Mouse (Mus musculus): ENCODE measurements at regions not wholly inside any gene's neighbourhood (a gene's known extent, or its start where the extent isn't known, plus 50 kb on each side); places are given as distances from the start of the nearest gene placed in this dataset.

DNA sequence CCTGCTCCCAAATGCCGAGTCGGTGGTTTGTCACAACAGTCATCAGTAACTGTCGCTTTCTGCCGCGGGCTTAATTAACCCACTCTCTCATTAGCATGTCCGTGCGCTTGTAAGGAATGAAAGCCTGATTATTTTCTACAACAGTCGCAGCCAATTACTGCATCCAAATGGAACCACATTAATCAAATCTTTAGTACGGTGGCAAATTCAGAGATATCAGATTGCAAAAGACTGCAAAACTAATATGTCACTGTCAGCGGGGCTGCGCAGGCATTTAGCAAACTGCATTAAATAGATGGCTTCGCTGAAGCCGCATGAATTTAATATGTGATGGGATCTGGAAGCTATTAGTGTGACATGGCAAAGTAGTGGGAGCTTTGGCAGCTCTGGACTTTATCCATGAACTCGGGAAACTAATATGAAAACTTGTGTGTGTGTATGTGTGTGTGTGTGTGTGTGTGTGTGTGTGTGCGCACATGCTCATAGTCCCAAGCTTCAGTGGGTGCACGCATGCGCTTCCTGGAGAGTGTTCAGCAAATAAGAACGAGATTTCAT is 299.5 kb upstream of the Zfp703 start:
- Histone ChIP-seq H3K9me3 (no peaks in the 10 kb centered on the region), H3K27me3 (ENCODE audit: insufficient read depth, poor library complexity, severe bottlenecking) (peaks cover 4% of the 10 kb centered on the region; the same call in 1 of the 2 replicates), H3K4me1 (replicated peaks) (peaks cover 26% of the 10 kb centered on the region), H3K27ac (no peak overlapping the region), H3K36me3 (no peaks in the 10 kb centered on the region), H3K4me3 (no peak overlapping the region)
- no peak for DNase-seq (ENCODE audit: low spot score)
- 68% methylated on average over 18 of the region's 18 CpGs for WGBS

DNA sequence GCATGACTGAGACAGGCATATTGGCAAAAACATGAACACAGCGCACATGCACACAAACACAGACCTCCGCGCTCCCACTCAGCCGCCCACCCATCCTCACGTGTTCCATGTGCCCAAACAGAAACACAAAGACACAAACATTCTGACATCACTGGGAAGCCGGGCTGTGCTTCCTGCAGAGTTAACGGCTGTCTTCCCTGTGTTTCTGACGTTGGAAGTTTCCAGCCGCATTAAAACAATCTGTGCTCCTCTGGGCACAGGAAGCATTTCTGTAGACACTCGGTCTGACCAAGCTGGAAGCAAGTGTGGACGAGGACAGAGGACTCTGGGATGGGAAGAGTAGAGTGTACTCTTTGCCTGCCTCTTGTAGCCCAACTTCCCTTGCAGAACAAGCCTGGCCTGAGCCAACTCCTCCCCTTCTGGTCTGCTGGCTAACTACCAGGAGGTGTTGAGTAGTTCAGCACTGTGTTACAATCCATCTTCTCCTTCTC is 296.2 kb upstream of the Zfp703 start:
- peaks cover 9% of the 10 kb centered on the region; the same call in 1 of the 2 replicates for H3K4me1 ChIP-seq (replicated peaks)
- H3K36me3 ChIP-seq = no peaks in the 10 kb centered on the region
- H3K27me3 ChIP-seq (ENCODE audit: insufficient read depth, poor library complexity, severe bottlenecking) = peaks cover 9% of the 10 kb centered on the region
- no peak for DNase-seq (ENCODE audit: low spot score)
- H3K27ac ChIP-seq = no peak overlapping the region
- no peak overlapping the region for H3K4me3 ChIP-seq
- H3K9me3 ChIP-seq = no peaks in the 10 kb centered on the region
- 79% methylated on average over 11 of the region's 11 CpGs for WGBS

DNA sequence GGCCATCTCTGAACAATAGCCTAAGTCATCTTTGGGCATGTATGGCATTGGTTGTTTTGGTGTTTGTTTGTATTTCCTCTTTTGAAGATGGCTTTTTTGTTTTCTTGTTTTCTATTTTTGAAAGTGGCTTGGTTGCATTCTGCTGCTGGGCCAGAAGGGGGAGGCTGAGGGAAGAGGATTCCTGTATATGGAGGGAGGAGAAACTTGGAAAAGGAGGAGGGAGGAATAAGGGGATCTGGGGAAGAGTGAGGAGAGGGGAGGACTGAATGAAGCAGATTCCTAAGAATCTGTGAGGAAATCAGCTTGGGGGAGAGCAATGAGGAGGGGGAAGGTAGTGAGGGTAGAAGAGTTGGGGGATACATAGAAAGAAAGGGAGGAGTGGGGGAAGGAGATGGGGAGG is 290.0 kb upstream of the Zfp703 start:
- H3K4me1 ChIP-seq (replicated peaks) = peaks cover 15% of the 10 kb centered on the region; the same call in 1 of the 2 replicates
- H3K27me3 ChIP-seq (ENCODE audit: insufficient read depth, poor library complexity, severe bottlenecking) = peaks cover 15% of the 10 kb centered on the region
- H3K4me3 ChIP-seq = no peak overlapping the region
- DNase-seq (ENCODE audit: low spot score) = peak; percentile 41
- H3K9me3 ChIP-seq = no peaks in the 10 kb centered on the region
- no peaks in the 10 kb centered on the region for H3K36me3 ChIP-seq
- no peak overlapping the region for H3K27ac ChIP-seq

DNA sequence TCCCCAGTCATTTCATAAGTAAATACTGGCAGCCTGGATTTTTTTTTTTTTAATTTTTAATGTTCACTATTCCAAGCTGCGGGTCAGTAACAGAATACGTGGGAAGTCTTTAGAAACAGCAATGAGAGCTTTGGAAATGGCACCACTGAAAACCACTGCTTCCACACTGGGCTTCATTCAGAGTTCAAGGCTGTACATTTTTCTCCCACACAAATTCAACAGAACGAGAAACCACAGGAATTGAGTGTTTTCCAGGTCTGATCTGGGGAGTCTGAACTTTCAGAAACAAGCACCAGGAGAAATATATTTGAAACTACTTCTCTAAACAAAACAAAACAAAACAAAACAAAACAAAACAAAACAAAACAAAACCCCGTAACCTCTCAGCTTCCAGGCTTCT is 289.1 kb upstream of the Zfp703 start:
- Histone ChIP-seq H3K27ac (no peak overlapping the region), H3K36me3 (no peaks in the 10 kb centered on the region), H3K4me3 (no peak overlapping the region), H3K9me3 (no peaks in the 10 kb centered on the region), H3K4me1 (replicated peaks) (peaks cover 15% of the 10 kb centered on the region; the same call in 1 of the 2 replicates), H3K27me3 (ENCODE audit: insufficient read depth, poor library complexity, severe bottlenecking) (peaks cover 11% of the 10 kb centered on the region; the same call in 1 of the 2 replicates)
- no peak for DNase-seq (ENCODE audit: low spot score)
- WGBS = 75% methylated on average over 4 of the region's 4 CpGs

DNA sequence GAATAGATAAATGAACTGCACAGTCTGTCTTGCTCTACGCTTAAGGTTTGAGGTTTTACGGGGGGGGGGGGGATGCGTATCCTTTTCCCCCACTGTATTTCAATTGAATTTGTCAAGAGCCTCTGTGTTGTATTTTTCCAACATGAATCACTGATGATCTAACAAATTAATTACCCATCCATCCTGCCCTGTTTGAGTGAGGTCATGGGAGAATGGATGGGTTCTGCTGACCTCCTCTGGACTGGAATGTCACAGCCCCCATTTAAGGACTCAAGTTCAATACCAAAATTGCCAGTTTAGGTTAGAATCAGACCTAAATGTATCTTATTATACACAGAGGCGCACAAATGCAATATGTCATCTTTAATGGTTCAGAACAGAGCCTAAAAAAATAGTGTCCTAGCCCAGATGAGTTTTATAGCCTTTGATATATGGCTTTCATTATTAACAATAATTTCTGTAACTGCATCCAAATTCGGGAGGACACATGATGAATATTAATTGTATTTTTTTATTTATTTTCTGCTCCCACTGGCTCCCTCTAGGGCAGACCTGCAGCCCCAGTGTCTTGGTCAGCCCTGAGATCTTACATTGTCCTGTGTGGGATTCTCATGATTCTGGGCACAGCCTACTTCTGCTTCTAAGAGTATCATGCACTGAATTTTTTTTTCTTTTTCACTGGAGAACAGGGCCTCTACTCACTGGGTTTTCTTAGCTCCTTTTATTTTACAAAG is 288.2 kb upstream of the Zfp703 start:
- H3K4me1 ChIP-seq (replicated peaks) = peaks cover 15% of the 10 kb centered on the region; the same call in 1 of the 2 replicates
- WGBS = 83% methylated on average over 5 of the region's 5 CpGs
- H3K4me3 ChIP-seq = no peak overlapping the region
- no peak for DNase-seq (ENCODE audit: low spot score)
- H3K36me3 ChIP-seq = no peaks in the 10 kb centered on the region
- no peaks in the 10 kb centered on the region for H3K9me3 ChIP-seq
- peaks cover 9% of the 10 kb centered on the region; the same call in 1 of the 2 replicates for H3K27me3 ChIP-seq (ENCODE audit: insufficient read depth, poor library complexity, severe bottlenecking)
- H3K27ac ChIP-seq = no peak overlapping the region

DNA sequence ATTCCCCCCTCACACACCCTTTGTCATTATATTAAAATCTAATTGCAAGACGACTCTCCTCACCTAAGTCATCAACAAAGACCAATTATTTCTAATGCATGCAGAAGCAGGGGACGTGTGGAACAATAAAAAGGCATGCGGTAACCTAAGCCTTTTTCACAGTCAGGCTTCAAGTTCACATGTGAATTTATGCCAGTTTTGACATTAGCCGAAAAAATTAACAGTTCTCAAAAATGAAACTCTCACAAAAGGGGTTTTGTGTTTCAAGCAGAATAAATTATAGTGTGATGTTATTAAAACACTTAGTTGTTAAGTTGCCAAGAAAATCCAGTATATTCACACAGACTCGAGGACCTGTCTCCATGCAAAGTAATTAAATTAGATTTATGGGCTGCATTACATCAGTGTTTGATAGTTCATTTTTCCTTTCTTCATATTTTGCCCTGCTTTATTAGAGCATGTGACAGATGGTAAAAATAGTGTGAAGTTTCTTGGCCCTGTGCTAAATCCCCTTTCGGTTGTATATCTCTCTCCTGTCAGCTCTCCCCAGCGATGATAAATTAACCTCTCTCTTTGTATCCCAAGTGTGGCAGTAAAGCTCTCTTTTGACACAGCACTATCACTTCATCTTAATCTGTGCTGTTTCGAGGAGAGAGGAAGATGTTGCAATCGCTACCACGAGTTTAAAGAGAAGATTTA is 287.5 kb upstream of the Zfp703 start:
- Histone ChIP-seq H3K4me3 (no peak overlapping the region), H3K9me3 (no peaks in the 10 kb centered on the region), H3K4me1 (replicated peaks) (peaks cover 15% of the 10 kb centered on the region; the same call in 1 of the 2 replicates), H3K27me3 (ENCODE audit: insufficient read depth, poor library complexity, severe bottlenecking) (0 out of 2 replicates have a peak, but pooled peaks cover 7% of the 10 kb centered on the region), H3K36me3 (no peaks in the 10 kb centered on the region), H3K27ac (no peak overlapping the region)
- 68% methylated on average over 10 of the region's 10 CpGs for WGBS
- DNase-seq (ENCODE audit: low spot score) = no peak

DNA sequence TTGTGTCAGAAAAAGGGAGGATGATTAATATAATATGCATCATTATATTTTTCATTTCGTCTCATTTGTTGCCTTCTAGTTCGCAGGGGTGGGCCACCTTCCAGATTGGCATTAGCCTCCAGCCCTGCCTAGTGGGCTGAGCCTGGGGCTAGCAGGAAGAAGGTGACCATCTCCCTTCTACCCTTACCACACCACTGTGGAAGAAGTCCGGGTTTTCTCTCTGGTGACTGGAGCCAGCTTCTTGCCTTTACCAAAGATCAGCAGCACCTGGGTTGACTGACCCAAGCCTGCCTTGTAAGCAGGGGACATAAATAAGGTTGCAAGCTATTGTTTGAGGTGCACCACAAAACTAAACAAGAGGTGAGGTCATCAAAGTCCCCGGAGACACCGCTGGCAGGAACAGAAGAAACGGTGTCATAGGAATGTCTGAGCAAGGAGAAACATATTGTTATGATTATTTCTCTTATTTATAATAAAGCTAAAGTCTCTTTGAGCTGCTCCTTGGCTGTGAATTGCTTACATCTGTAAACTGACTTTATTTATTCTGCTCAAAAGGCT is 286.9 kb upstream of the Zfp703 start:
- 79% methylated on average over 6 of the region's 6 CpGs for WGBS
- no peaks in the 10 kb centered on the region for H3K36me3 ChIP-seq
- DNase-seq (ENCODE audit: low spot score) = no peak
- H3K4me3 ChIP-seq = no peak overlapping the region
- no peaks in the 10 kb centered on the region for H3K9me3 ChIP-seq
- H3K4me1 ChIP-seq (replicated peaks) = peaks cover 15% of the 10 kb centered on the region; the same call in 1 of the 2 replicates
- no peak overlapping the region for H3K27ac ChIP-seq
- H3K27me3 ChIP-seq (ENCODE audit: insufficient read depth, poor library complexity, severe bottlenecking) = 0 out of 2 replicates have a peak, but pooled peaks cover 7% of the 10 kb centered on the region

DNA sequence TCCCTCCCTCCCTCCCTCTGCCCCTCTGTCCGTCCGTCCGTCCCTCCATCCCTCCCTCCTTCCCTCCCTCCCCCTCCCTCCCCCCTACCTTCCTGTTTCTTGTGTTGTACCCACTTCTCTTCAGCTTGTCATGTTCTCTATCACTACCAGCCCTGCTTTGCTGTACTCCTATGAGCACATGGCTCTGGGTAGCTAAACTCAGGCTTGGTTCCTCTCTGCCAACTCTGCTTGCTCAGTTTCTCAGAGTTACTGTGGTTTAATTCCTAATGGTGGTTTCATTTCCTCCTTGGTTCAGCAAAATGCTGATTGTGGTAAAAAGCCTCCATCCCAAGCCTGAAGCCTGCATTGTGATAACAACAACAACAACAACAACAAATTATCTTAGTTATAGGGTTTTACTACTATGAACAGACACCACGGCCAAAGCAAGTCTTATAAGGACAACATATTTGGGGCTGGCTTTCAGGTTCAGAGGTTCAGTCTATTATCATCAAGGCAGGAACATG is 279.5 kb upstream of the Zfp703 start:
- DNase-seq (ENCODE audit: low spot score) = no peak
- no peak overlapping the region for H3K27ac ChIP-seq
- no peaks in the 10 kb centered on the region for H3K9me3 ChIP-seq
- no peaks in the 10 kb centered on the region for H3K36me3 ChIP-seq
- H3K4me1 ChIP-seq (replicated peaks) = no peaks in the 10 kb centered on the region
- H3K4me3 ChIP-seq = no peak overlapping the region
- 92% methylated on average over 1 of the region's 4 CpGs for WGBS
- H3K27me3 ChIP-seq (ENCODE audit: insufficient read depth, poor library complexity, severe bottlenecking) = no peaks in the 10 kb centered on the region

DNA sequence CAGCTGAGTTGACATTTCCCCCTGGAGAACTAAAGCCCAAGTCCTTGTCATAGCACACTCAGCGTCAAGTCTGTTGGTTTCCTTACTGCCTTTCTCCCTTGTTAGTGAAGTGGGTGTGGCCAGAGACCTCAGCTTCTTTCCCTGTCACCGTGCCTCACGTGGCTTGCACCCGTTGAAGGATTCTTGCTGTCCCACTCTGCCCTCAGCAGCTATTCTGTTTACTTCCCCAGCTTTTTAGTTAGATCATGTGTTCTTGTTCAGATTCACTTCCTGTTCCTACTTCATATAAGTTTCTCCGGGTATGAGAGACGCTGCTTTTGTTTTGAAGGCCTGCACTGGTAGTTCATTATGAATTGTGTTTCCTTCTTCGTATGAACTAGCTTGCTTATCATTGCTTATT is 278.5 kb upstream of the Zfp703 start:
- Histone ChIP-seq H3K9me3 (no peaks in the 10 kb centered on the region), H3K4me1 (replicated peaks) (no peaks in the 10 kb centered on the region), H3K27ac (no peak overlapping the region), H3K36me3 (no peaks in the 10 kb centered on the region), H3K27me3 (ENCODE audit: insufficient read depth, poor library complexity, severe bottlenecking) (no peaks in the 10 kb centered on the region), H3K4me3 (no peak overlapping the region)
- 71% methylated on average over 7 of the region's 7 CpGs for WGBS
- no peak for DNase-seq (ENCODE audit: low spot score)

DNA sequence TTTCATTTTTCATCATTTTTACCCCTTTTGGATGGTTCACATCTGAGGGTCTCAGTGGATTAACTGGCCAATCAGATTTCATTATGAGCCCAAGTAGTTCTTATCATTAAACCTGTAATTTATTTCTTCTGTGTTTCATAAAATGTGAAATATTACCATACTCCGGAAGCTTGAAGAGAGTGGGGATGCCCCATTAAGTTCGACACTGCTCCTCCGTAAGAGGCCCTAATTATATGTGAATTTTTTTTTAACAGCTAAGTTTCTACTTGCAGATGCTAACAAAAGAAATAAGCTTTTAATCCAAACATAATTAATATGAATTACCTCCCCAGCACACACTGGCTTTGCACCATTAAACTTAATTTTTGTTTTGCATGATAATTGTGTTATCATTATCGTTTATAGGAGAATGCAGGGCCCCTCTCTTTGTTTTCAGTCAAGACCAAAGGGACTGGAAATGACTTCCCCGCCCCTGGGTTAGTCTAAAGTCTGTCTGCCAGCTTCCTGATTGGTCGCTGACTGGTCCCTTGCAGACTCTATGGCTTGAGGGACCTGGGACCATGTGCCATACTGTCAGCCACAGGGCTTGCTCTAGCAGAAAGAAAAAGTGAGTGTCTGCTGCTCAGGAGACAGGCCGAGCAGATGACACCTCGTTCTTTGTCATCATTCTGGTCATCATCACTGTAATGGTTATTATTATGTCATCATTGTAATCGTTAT is 270.9 kb upstream of the Zfp703 start:
- Histone ChIP-seq H3K4me3 (no peak overlapping the region), H3K27ac (no peak overlapping the region), H3K9me3 (no peaks in the 10 kb centered on the region), H3K27me3 (ENCODE audit: insufficient read depth, poor library complexity, severe bottlenecking) (no peaks in the 10 kb centered on the region), H3K4me1 (replicated peaks) (0 out of 2 replicates have a peak, but pooled peaks cover 2% of the 10 kb centered on the region), H3K36me3 (no peaks in the 10 kb centered on the region)
- 67% methylated on average over 9 of the region's 9 CpGs for WGBS
- DNase-seq (ENCODE audit: low spot score) = no peak

DNA sequence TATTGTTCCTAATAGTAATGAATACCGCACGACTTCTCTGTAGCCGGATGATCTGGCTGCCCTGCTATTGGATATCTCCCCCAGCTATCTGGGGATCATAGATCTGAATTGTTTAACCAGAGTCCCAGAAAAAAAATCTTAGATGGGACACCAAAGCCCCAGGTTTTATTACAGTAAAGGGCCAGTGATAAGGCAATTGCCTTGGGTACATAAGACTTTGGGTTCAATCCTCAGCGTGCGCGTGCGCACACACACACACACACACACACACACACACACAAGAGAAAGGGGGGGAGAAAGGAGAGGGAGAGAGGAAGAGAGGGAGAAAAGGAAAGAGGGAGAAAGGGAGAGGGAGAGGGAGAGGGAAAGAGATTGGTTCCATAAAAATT is 270.4 kb upstream of the Zfp703 start:
- 0 out of 2 replicates have a peak, but pooled peaks cover 2% of the 10 kb centered on the region for H3K4me1 ChIP-seq (replicated peaks)
- H3K4me3 ChIP-seq = no peak overlapping the region
- H3K27ac ChIP-seq = no peak overlapping the region
- no peaks in the 10 kb centered on the region for H3K27me3 ChIP-seq (ENCODE audit: insufficient read depth, poor library complexity, severe bottlenecking)
- no peaks in the 10 kb centered on the region for H3K9me3 ChIP-seq
- H3K36me3 ChIP-seq = no peaks in the 10 kb centered on the region
- WGBS = 96% methylated on average over 7 of the region's 7 CpGs
- DNase-seq (ENCODE audit: low spot score) = no peak

DNA sequence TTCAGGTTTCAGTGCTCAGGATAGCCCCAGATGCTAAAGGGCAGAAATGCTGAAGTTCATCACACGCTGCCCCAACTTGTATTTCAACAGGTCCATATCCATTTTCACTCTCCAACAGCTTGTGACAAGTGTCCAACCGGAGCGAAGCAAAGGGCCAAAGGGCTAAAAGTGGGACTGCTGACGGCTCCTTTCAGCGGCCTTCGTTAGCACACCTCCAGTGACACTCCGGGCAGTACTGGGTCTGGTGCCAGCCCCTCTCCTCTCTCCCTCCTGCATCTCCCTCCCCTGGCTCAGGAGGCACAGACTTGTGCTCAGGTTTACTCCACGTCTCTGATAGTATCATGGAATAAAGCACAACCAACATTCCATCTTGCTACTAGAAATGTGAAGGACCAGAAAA is 263.3 kb upstream of the Zfp703 start:
- Histone ChIP-seq H3K27me3 (ENCODE audit: insufficient read depth, poor library complexity, severe bottlenecking) (0 out of 2 replicates have a peak, but pooled peaks cover 3% of the 10 kb centered on the region), H3K27ac (no peak overlapping the region), H3K36me3 (no peaks in the 10 kb centered on the region), H3K4me3 (no peak overlapping the region), H3K9me3 (no peaks in the 10 kb centered on the region), H3K4me1 (replicated peaks) (peaks cover 10% of the 10 kb centered on the region)
- DNase-seq (ENCODE audit: low spot score) = no peak
- 87% methylated on average over 8 of the region's 8 CpGs for WGBS

Measured in hindbrain, embryonic 10.5 days (tissue).